Mouse (Mus musculus) kidney, embryonic 14.5 days (tissue): ENCODE data around the gene Fv1. TPM values are rescaled to one million over a fixed set of nuclear protein-coding genes. Genes with fewer than 3 reads are reported as not detected.

Experiments used
- ATAC-seq: fragments of 200-750 bp; cut with Nextera tagmentation; 2 replicates; pipeline ENCODE4 v1.8.0; 2017; ENCODE audit warnings: moderate number of reproducible peaks, mild to moderate bottlenecking, moderate TSS enrichment, moderate library complexity; ENCODE audit not compliant: low FRiP score, low TSS enrichment
- H3K27ac ChIP-seq: fragments of 300-500 bp; sonication (generic); 2 replicates; pipeline ENCODE4 v1.5.1; 2014; ENCODE audit warnings: low read depth, mild to moderate bottlenecking, low read length, moderate library complexity, mixed read lengths
- H3K27me3 ChIP-seq: fragments of 300-500 bp; sonication (generic); 2 replicates; pipeline ENCODE4 v1.6.1; 2014; ENCODE audit warnings: mild to moderate bottlenecking, low read length; ENCODE audit not compliant: control insufficient read depth, insufficient read depth
- H3K36me3 ChIP-seq: fragments of 300-500 bp; sonication (generic); 2 replicates; pipeline ENCODE4 v1.6.1; 2014; ENCODE audit warnings: low read length, mixed read lengths; ENCODE audit not compliant: control insufficient read depth, insufficient read depth
- H3K4me1 ChIP-seq: fragments of 300-500 bp; sonication (generic); 2 replicates; pipeline ENCODE4 v1.6.1; 2014; ENCODE audit warnings: low read length, mixed read lengths; ENCODE audit not compliant: control insufficient read depth, insufficient read depth
- H3K4me2 ChIP-seq: fragments of 300-500 bp; sonication (generic); replicated peaks from 2 replicates; pipeline ENCODE4 v1.6.1; 2014; ENCODE audit warnings: low read depth, mild to moderate bottlenecking, low read length
- H3K4me3 ChIP-seq: fragments of 300-500 bp; sonication (generic); 2 replicates; pipeline ENCODE4 v1.5.1; 2014; ENCODE audit warnings: mild to moderate bottlenecking, low read length
- H3K9ac ChIP-seq: fragments of 300-500 bp; sonication (generic); 2 replicates; pipeline ENCODE4 v1.6.1; 2014; ENCODE audit warnings: low read depth, mild to moderate bottlenecking, low read length, moderate library complexity
- H3K9me3 ChIP-seq: fragments of 300-500 bp; sonication (generic); 2 replicates; pipeline ENCODE4 v1.6.1; 2016; ENCODE audit warnings: low read length; ENCODE audit not compliant: control insufficient read depth
- WGBS: fragments of 180-500 bp; shearing (Covaris S2); extraction: QIAGEN DNeasy Blood & Tissue Kit; methylation state at CpG from one replicate; pipeline ENCODE4 v1.1.7; 2014; 5-methylcytosine and 5-hydroxymethylcytosine counted together
- polyA plus RNA-seq: library from polyadenylated mRNA; unstranded; fragments of >200 nt; fragmentation: Nextera tagmentation; extraction: Ambion mirVana; gene quantifications from 2 replicates; pipeline ENCODE4 v1.2.1, GENCODE M21; 2014

Fv1 gene
- polyA plus RNA-seq, 1 experiment from 2014 or later, result 11.6 TPM

- H3K27ac ChIP-seq, result no peak overlapping the region
- H3K4me2 ChIP-seq, result no peak overlapping the region
- ATAC-seq, result no peak
- H3K9ac ChIP-seq, result no peak overlapping the region
- no peaks in the 10 kb centered on the region for H3K4me1 ChIP-seq
- H3K4me3 ChIP-seq, result no peak overlapping the region
- WGBS, result 88% methylated on average over 4 of the region's 4 CpGs
- no peaks in the 10 kb centered on the region for H3K9me3 ChIP-seq
- peaks cover 77% of the 10 kb centered on the region for H3K36me3 ChIP-seq
- no peaks in the 10 kb centered on the region for H3K27me3 ChIP-seq
Measured at GRCm38 (mm10) chr4:147895815-147896330, 27.1 kb downstream of the Fv1 start.

- Histone ChIP-seq H3K27me3 (no peaks in the 10 kb centered on the region), H3K4me3 (no peak overlapping the region), H3K27ac (no peak overlapping the region), H3K4me1 (no peaks in the 10 kb centered on the region), H3K4me2 (no peak overlapping the region), H3K9ac (no peak overlapping the region), H3K36me3 (peaks cover 75% of the 10 kb centered on the region), H3K9me3 (no peaks in the 10 kb centered on the region)
- no peak for ATAC-seq
- 63% methylated on average over 1 of the region's 1 CpGs for WGBS
Measured at GRCm38 (mm10) chr4:147896411-147896810, 27.6 kb downstream of the Fv1 start.

- Histone ChIP-seq H3K9me3 (no peaks in the 10 kb centered on the region), H3K27ac (no peak overlapping the region), H3K9ac (no peak overlapping the region), H3K36me3 (peaks cover 73% of the 10 kb centered on the region), H3K4me3 (no peak overlapping the region), H3K4me1 (no peaks in the 10 kb centered on the region), H3K4me2 (no peak overlapping the region), H3K27me3 (no peaks in the 10 kb centered on the region)
- no peak for ATAC-seq
- WGBS, result 84% methylated on average over 3 of the region's 3 CpGs
Measured at GRCm38 (mm10) chr4:147897348-147897747, 28.6 kb downstream of the Fv1 start.

- WGBS, result 86% methylated on average over 7 of the region's 7 CpGs
- no peak for ATAC-seq
- H3K4me2 ChIP-seq, result no peak overlapping the region
- H3K27ac ChIP-seq, result no peak overlapping the region
- peaks cover 64% of the 10 kb centered on the region for H3K36me3 ChIP-seq
- no peaks in the 10 kb centered on the region for H3K27me3 ChIP-seq
- H3K4me1 ChIP-seq, result no peaks in the 10 kb centered on the region
- no peak overlapping the region for H3K4me3 ChIP-seq
- H3K9ac ChIP-seq, result no peak overlapping the region
- H3K9me3 ChIP-seq, result no peaks in the 10 kb centered on the region
Measured at GRCm38 (mm10) chr4:147900452-147900851, 31.7 kb downstream of the Fv1 start.

- WGBS, result 91% methylated on average over 12 of the region's 12 CpGs
- Histone ChIP-seq H3K27me3 (no peaks in the 10 kb centered on the region), H3K9me3 (no peaks in the 10 kb centered on the region), H3K4me1 (no peaks in the 10 kb centered on the region), H3K4me3 (no peak overlapping the region), H3K27ac (no peak overlapping the region), H3K4me2 (no peak overlapping the region), H3K36me3 (peaks cover 39% of the 10 kb centered on the region), H3K9ac (no peak overlapping the region)
- ATAC-seq, result no peak
Measured at GRCm38 (mm10) chr4:147902906-147903500, 34.2 kb downstream of the Fv1 start.

GRCm38 (mm10) chr4:147903601-147904000, 34.8 kb downstream of the Fv1 start:
- Histone ChIP-seq H3K9me3 (no peaks in the 10 kb centered on the region), H3K36me3 (peaks cover 33% of the 10 kb centered on the region), H3K4me3 (peak overlapping the region; percentile 90), H3K27me3 (no peaks in the 10 kb centered on the region), H3K4me2 (peak overlapping the region; percentile 56), H3K4me1 (no peaks in the 10 kb centered on the region), H3K9ac (peak overlapping the region; percentile 90; the same call in 1 of the 2 replicates), H3K27ac (no peak overlapping the region)
- 76% methylated on average over 3 of the region's 3 CpGs for WGBS
- no peak for ATAC-seq

- Histone ChIP-seq H3K4me2 (peak within 1 kb of the TSS; percentile 56), H3K4me1 (no peaks in the 10 kb centered on the region), H3K9ac (peak within 1 kb of the TSS; percentile 90), H3K9me3 (no peaks in the 10 kb centered on the region), H3K27ac (peak within 1 kb of the TSS; percentile 89), H3K27me3 (no peaks in the 10 kb centered on the region), H3K36me3 (peaks cover 25% of the 10 kb centered on the region), H3K4me3 (peak within 1 kb of the TSS; percentile 90)
- peak; percentile 97 for ATAC-seq
- WGBS, result under 1% methylated on average over 55 of the region's 59 CpGs
Measured at GRCm38 (mm10) chr4:147904313-147905089, 35.7 kb downstream of the Fv1 start, which contains the start of gene Mfn2. Mfn2 (minus strand) TSS chr4:147904704.

- Histone ChIP-seq H3K9ac (peak overlapping the region; percentile 90; the same call in 1 of the 2 replicates), H3K27me3 (no peaks in the 10 kb centered on the region), H3K27ac (no peak overlapping the region), H3K9me3 (no peaks in the 10 kb centered on the region), H3K4me2 (peak overlapping the region; percentile 52), H3K4me3 (peak overlapping the region; percentile 90), H3K36me3 (peaks cover 19% of the 10 kb centered on the region), H3K4me1 (no peaks in the 10 kb centered on the region)
- peak; percentile 10; the same call in 1 of the 2 replicates for ATAC-seq
- under 1% methylated on average over 8 of the region's 8 CpGs for WGBS
Measured at GRCm38 (mm10) chr4:147905090-147905659, 36.4 kb downstream of the Fv1 start.
